Mouse (Mus musculus) telencephalon, adult 2 months (tissue): ENCODE data around the gene Cemip.
"Not testable (repeated sequence)": the region's sequence is repeated elsewhere in the genome, so short reads cannot be mapped to it uniquely, and the experiment has no call there.

ENCODE experiments used
- DNase-seq: peaks from one replicate; pipeline ENCODE4 v3.0.0-alpha.2; 2011; ENCODE audit warnings: low read depth, low spot score

The Cemip gene

DNA sequence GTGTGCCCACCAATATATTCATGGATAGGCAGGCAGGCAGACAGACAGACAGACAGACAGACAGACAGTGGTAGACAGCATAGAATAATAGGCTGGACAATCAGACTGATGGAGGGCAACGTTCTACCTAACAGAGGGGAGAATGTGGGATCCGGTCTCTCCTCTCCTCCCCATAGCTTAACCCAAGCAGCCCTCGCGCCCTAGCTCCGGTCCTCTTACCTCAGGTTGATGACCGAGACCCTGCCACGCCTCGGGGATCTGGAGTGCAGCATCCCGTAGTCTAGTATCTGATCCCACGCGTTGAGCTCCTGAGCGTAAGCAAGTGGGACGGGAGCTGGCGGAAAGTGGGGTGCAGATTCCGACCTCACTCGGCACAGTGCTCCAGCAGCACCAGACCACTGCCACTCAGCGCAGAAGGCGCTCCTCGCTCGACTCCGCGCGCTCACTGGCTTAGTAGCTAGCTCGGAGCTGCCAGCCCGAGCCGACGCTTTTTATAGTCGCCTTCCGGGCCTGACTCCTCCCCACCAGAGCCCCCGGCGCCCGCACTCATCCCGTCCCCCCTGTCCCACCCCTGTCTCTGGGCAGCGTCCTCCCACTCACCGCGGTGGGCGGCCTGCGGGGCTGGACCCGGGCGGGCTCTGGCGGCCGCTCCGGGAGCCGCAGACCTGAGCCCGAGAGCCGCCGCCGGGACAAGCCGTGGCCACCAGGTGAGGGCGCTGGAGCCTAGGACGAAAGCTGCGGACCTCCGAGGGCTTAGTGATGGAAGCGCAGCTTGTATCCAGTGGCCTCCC is at the start of gene Cemip:
TSS of gene Cemip (minus strand) at position 464 of the 791 bp plus-strand sequence.
- DNase-seq = peak; percentile 46

DNA sequence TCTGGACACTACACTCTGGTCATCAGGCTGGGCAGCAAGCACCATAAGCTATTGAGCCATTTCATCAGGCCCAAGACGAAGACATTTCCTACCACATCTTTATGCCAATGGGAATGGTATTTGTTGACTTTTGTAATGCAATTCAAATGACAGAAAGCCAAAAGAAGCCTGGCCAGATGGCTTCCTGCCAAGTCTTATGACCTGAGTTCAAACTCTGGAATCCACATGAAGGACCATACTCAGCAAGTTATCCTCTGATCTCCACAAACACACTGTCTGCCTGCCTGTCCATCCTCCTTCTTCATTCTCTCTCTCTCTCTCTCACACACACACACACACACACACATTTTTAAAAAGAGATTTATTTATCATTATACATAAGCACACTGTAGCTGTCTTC is 46.4 kb upstream of the Cemip start:
- no peak for DNase-seq

GRCm38 (mm10) chr7:84131736-84132135 is 45.4 kb upstream of the Cemip start:
- no peak for DNase-seq

GRCm38 (mm10) chr7:84128661-84129060 is 42.4 kb upstream of the Cemip start:
- no peak for DNase-seq

DNA sequence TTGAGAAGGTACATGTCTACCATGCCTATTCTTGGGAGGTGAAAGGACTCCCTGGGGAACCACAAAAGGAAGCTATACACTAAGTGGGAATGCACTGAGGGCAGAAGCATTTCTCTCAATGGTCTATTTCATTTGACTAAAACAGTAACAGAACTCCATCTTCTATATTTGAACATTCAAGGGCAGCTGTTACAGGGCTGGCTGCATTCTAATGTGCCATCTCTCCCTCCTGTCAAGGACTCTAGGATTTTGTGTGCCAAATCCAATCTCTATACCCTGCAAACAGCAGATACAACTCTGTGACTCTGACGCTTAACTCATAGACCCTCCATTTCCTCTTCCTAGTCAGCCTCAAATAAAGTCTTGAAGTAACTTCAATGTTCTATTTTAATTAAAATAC is 39.4 kb upstream of the Cemip start:
- DNase-seq = no peak

DNA sequence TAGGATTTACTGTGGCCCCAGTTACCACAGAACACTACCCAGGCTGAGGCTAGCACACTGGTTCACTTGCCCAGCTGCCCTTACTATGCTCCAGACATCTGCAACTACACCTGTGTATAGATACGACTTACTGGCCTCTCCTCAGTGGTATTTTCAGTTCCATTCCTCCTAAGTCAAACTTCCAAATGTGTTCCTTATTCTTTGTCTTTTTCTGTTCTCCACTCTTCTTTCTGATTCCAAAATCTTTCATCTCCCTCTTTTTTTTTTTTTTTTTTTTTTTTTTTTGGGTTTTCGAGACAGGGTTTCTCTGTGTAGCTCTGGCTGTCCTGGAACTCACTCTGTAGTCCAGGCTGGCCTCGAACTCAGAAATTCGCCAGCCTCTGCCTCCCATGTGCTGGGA is 37.3 kb upstream of the Cemip start:
- DNase-seq = not testable (repeated sequence)

DNA sequence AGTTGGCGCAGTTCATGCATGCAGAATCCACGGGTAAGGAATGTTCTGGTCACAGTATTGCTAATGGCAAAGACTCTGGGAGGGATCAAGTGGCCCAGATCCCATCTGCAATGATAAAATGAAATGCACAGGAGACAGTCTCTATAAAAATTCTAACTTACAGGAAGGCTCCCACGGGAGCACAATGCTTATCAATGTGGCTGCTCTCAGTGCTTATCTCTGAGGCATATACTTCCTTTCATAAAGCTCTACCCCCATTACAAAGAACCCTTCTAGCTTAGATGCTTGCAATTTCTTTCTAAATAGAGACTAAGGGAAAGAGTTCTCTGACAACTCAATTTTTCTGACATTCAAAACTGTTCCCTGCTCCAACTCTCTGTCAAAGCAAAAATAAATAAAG is 35.5 kb upstream of the Cemip start:
- no peak for DNase-seq

DNA sequence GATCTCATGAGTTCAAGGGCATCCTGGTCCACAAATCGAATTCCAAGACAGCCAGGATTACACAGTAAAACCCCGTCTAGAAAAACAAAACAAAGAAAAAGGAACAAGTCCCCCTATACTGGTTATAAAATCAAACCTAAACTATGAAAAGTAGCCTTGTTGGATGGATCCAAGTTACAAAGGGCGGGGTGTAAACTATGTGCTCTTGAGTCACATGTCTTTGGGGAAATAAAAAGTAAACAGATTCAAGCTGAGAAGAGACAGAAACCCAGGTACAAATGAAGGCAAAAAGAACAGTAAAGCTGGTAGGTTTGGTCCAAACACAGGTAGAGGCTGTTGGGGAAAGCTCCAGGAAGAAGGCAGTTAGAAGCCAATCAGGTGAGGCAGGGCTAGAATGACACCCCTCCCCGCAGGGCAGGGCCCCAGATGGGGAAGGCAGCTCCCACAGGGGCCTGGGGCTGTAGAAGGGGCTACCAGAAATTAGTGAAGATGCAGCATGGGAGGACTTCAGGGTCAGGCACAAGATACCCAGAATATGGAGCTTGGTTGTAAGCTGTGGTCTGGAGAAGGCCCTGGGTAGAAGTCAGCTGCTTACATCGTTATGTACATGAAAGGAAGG is 33.9 kb upstream of the Cemip start:
- DNase-seq = no peak

DNA sequence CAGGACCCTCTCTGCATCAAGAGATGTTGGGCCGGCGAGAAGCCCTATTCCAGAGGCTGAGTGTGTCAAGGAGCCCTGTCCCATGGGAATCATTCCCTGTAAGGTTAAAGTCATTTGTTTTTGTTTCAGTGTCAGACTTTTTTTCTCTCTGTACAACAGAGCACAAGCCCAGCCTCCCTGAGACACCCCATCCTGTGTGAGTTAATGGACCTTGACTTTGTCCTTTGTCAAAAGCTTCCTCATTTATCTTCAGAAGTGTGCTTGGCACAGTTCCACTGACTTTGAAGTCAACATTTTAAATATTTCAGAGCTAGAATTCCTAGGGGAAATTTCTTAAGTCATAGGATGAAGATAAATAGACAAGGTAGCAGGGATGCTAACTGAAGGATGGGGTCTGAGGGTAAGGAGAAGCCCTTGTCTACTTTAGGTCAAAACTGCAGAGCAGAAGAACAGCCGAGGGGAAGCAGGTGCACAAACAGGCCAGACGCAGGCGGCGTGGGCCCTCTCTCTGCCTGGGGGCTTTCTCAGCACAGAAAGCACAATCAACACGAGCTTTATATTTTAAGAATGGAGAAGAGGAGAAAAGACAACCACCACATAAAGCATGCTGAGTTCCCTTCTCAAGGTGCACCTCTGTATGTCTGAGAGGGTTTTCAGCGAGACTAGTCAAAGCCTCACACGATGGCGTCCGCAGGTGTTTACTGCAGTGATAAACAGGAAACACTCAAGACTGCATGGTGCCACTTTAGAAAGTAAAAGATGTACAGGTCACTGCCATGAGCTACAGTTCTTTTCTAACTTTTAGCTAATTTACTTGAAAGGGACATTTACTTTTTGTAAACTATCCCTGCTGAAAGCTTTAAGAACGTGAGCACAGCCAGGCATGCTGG is 33.2 kb upstream of the Cemip start:
- no peak for DNase-seq

GRCm38 (mm10) chr7:84117543-84118122 is 31.3 kb upstream of the Cemip start:
- no peak for DNase-seq

- DNase-seq = no peak
Measured at GRCm38 (mm10) chr7:84116621-84117542, 30.6 kb upstream of the Cemip start.

- no peak for DNase-seq
Measured at GRCm38 (mm10) chr7:84115385-84115784, 29.1 kb upstream of the Cemip start.

- DNase-seq = no peak
Measured at GRCm38 (mm10) chr7:84114775-84115174, 28.5 kb upstream of the Cemip start.

DNA sequence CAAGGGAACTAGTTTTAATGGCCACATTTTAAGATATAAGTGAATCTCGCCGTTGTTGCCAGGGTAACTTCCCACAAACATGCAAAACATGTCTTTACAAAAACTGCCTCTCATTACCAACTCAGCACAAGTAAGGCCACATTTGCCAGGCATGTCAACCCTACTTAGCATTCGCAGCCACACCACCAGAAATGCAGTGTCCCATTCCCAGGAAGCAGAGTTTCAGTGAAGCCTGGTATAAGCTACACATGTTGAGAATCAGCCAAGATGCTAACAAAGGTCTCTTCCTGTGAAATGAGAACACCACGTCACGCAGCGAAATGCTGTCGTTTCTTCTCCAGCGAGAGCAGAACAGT is 26.7 kb upstream of the Cemip start:
- no peak for DNase-seq

- no peak for DNase-seq
Measured at GRCm38 (mm10) chr7:84112351-84113034, 26.2 kb upstream of the Cemip start.

DNA sequence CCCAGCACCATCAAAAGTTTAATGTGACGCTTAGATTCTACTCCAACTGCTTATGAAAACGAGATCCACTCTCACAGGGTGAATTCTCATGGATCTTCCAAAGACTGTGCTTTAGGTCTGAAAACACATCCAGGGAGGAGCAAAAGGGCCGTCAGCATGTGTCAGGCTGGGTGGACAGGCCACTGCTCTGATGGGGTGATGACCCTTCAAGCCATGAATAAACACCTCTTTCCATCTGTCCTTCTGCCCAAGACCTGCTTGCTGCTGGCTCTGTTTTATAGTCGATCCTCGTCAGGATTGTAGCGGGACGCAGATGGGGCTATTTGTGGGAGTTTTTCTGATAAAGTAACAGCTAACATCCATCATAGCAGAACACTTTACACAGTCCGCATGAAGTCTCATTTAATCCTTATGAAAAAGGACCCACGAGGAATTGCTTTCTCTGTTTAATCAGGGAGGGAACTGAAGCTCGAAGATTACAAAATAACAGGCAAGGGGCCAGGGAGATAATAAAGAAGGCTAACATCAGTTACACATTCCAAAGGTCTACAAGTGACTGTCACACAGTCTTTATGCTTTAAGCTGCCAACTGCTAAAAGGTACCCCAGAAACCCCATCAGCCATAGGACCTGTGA is 25.5 kb upstream of the Cemip start:
- no peak for DNase-seq

GRCm38 (mm10) chr7:84106942-84107341 is 20.6 kb upstream of the Cemip start:
- DNase-seq = no peak

DNA sequence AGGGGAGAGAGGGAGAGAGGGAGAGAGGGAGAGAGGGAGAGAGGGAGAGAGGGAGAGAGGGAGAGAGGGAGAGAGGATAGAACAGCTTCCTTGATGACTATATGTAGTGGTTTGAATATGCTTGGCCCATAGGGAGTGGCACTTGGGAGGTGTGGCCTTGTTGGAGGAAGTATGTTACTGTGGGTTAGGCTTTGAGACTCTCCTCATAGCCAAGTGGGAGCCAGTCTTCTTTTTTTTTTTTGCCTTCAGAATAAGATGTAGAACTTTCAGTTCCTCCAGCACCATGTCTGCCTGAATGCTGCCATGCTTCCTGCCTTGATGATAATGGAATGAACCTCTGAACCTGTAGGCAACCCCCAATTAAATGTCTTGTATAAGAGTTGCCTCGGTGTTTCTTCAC is 16.3 kb upstream of the Cemip start:
- DNase-seq = no peak

DNA sequence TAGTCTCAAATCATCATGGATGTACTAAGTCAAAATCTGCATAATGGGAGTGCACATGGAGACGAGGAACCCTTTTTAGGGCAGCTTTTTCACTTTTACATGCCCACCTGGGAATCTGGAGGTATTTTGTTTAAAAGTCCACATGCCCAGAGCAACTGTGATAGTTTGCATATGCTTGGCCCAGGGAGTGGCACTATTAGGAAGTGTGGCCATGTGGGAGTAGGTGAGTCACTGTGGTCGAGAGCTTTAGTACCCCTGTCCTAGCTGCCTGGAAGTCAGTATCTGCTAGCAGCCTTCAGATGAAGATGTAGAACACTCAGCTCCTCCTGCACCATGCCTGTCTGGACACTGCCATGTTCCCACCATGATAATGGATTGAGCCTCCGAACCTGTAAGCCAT is 14.4 kb upstream of the Cemip start:
- no peak for DNase-seq

DNA sequence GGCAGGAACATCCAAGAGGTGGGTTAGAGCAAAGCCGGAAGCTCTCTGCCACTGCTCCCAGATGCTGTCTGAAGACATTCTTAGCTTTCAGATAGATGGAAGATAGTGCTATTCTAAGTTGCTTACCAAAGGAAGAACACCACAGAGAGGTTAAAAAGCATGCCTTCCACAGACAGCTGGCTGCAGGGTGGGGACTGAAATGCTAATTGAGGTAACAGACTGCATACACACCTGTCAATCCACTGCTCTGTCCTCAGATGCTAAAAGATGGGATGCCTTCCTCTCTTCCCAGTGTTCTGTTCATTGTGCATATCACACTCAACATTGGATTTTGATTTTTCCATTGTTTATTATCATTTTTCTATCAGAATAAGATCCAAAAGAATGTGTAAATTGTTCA is 11.8 kb upstream of the Cemip start:
- DNase-seq = no peak
